11 mouse cellular contexts compared by ENCODE assay signal in the genomic region with DNA sequence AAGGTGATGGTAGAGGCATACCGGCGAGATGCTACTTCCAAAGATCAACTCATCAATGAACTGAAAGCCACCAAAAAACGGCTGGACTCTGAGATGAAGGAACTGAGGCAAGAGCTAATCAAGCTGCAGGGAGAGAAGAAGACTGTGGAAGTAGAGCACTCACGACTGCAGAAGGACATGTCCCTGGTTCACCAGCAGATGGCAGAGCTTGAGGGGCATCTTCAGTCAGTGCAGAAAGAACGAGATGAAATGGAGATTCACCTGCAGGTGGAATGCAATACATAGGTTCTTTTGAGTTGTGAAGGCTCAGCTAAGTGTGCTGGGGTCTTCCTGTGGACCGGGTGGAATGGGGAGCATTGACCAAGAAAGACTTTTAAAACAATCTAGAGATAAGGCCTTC. TPM values are rescaled to one million over a fixed set of nuclear protein-coding genes. Genes with fewer than 3 reads are reported as not detected.
DNase-seq lines count a peak whose midpoint lies in the region; ATAC-seq and TF ChIP-seq lines count a peak whose summit lies in the region.
"Had no signal": no experiment of that assay in that cellular context is flagged by ENCODE, and none has a peak within 500 bp of the region (broad histone marks: within the 10 kb centered on the region; RNA-seq: fewer than 3 reads in every experiment).

No protein-coding gene starts in this region.

- no peaks in the 10 kb centered on the region for H3K4me1 ChIP-seq in heart, postnatal 0 days (ENCODE audit: control insufficient read depth, insufficient read depth)
- H3K4me1 ChIP-seq: lung, embryonic 15.5 days had no signal

- no peak overlapping the region for H3K4me3 ChIP-seq in heart, postnatal 0 days (ENCODE audit: low read depth, low read length)
- H3K4me3 ChIP-seq: lung, embryonic 15.5 days had no signal

- no peak overlapping the region for H3K9ac ChIP-seq in heart, postnatal 0 days (replicated peaks; ENCODE audit: low read depth, low read length)
- H3K9ac ChIP-seq: lung, embryonic 15.5 days had no signal

- DNase-seq in heart, postnatal 0 days (ENCODE audit: low spot score), result no peak
- DNase-seq in heart, adult 9 months (ENCODE audit: low spot score in 2 of 2), result no peak
- DNase-seq in thymus, postnatal 14 days, result peak; percentile 16
- DNase-seq in thymus, postnatal 36 days, result no peak
- DNase-seq in neural tube, embryonic 10.5 days (ENCODE audit: extremely low spot score, low spot score), result no peak
- DNase-seq in kidney, adult 11 months, result no peak
- DNase-seq in gastrocnemius, postnatal 4 days (ENCODE audit: low spot score in 2 of 2), result no peak
- DNase-seq: heart, postnatal 36 days had no signal

- 78% methylated on average over 6 of the region's 6 CpGs for WGBS in heart, postnatal 0 days

- peaks cover 93% of the 10 kb centered on the region for H3K36me3 ChIP-seq in heart, postnatal 0 days (replicated peaks; ENCODE audit: control insufficient read depth, insufficient read depth, low read length)

- no peaks in the 10 kb centered on the region for H3K27me3 ChIP-seq in heart, postnatal 0 days (ENCODE audit: control insufficient read depth, insufficient read depth, low read length)
- H3K27me3 ChIP-seq: lung, embryonic 15.5 days had no signal

- ATAC-seq in heart, postnatal 0 days (ENCODE audit: insufficient read depth, low read depth), result no peak
- ATAC-seq in granulocyte monocyte progenitor cell, adult 5-6 weeks (replicated peaks; ENCODE audit: poor library complexity, severe bottlenecking), result peak; percentile 62
- ATAC-seq: forebrain, embryonic 14.5 days had no signal

- no peak overlapping the region for H3K4me2 ChIP-seq in heart, postnatal 0 days (ENCODE audit: low read depth, low read length)
- H3K4me2 ChIP-seq: lung, embryonic 15.5 days had no signal

- no peaks in the 10 kb centered on the region for H3K9me3 ChIP-seq in heart, postnatal 0 days (replicated peaks; ENCODE audit: control insufficient read depth, low read length)
- H3K9me3 ChIP-seq: lung, embryonic 15.5 days had no signal

- peak; percentile 21; the same call in 1 of the 2 replicates for TF ChIP-seq CTCF in heart, postnatal 0 days (IDR thresholded peaks at IDR 0.05; ENCODE audit: low read depth)

- TF ChIP-seq EP300 in heart, postnatal 0 days (IDR thresholded peaks at IDR 0.05; ENCODE audit: low read depth), result no peak

- H3K27ac ChIP-seq in heart, postnatal 0 days (ENCODE audit: low read depth), result no peak overlapping the region
- H3K27ac ChIP-seq: lung, embryonic 15.5 days had no signal

RNA-seq across cellular contexts. Expression of a gene that starts 26.0 kb away (rescaled TPM):
- total RNA-seq in heart, postnatal 0 days (2014; rRNA removed; ENCODE audit: low replicate concordance), result 17.3 and 24.2 TPM in 2 replicates
- 12.5 and 12.6 TPM in 2 replicates for polyA plus RNA-seq in heart, postnatal 0 days (2015; fragmentation: Nextera tagmentation; extraction: Ambion mirVana)
- 31.4 and 42.7 TPM in 2 replicates for total RNA-seq in granulocyte monocyte progenitor cell, adult 5-6 weeks (2014; fragmentation: Nextera tagmentation)
- 53.1 and 68.9 TPM in 2 replicates for total RNA-seq in granulocyte monocyte progenitor cell, adult 5-6 weeks (2017)
- total RNA-seq in gastrocnemius, postnatal 4 days (2021), result 10 to 100 TPM; 35.1 to 40.3 TPM

RNA-seq across cellular contexts. Expression of a gene that starts 28.3 kb away (rescaled TPM):
- total RNA-seq in heart, postnatal 0 days (2014; rRNA removed; ENCODE audit: low replicate concordance), result 10.1 and 17.6 TPM in 2 replicates
- 8.7 and 11.1 TPM in 2 replicates for polyA plus RNA-seq in heart, postnatal 0 days (2015; fragmentation: Nextera tagmentation; extraction: Ambion mirVana)
- total RNA-seq in granulocyte monocyte progenitor cell, adult 5-6 weeks (2014; fragmentation: Nextera tagmentation), result 16.9 and 23.9 TPM in 2 replicates
- 19.4 and 22.8 TPM in 2 replicates for total RNA-seq in granulocyte monocyte progenitor cell, adult 5-6 weeks (2017)
- 10 to 100 TPM; 43.8 to 46.8 TPM for total RNA-seq in gastrocnemius, postnatal 4 days (2021)
